Mouse (Mus musculus) lung, postnatal 0 days (tissue): Measurements from ENCODE around the gene Pard3. TPM values are rescaled to one million over a fixed set of nuclear protein-coding genes. Genes with fewer than 3 reads are reported as not detected.

Experiments used
- ATAC-seq: fragments of 200-750 bp; cut with Nextera tagmentation; 2 replicates; pipeline ENCODE4 v1.8.0; 2017; ENCODE audit warnings: moderate library complexity
- DNase-seq: peaks from one replicate; pipeline ENCODE4 v3.0.0-alpha.2; 2016; ENCODE audit warnings: low spot score
- H3K27ac ChIP-seq: fragments of 300-500 bp; sonication (generic); 2 replicates; pipeline ENCODE4 v1.5.1; 2014; ENCODE audit warnings: antibody characterized with exemption, mild to moderate bottlenecking, low read length, mixed read lengths
- H3K27me3 ChIP-seq: fragments of 300-500 bp; sonication (generic); replicated peaks from 2 replicates; pipeline ENCODE4 v1.6.1; 2014; ENCODE audit warnings: low read length, mixed read lengths; ENCODE audit not compliant: insufficient read depth
- H3K36me3 ChIP-seq: fragments of 300-500 bp; sonication (generic); 2 replicates; pipeline ENCODE4 v1.6.1; 2014; ENCODE audit warnings: low read length, mixed read lengths; ENCODE audit not compliant: insufficient read depth
- H3K4me1 ChIP-seq: fragments of 300-500 bp; sonication (generic); 2 replicates; pipeline ENCODE4 v1.6.1; 2014; ENCODE audit warnings: antibody characterized with exemption, low read depth, low read length, mixed read lengths; ENCODE audit not compliant: insufficient read depth
- H3K4me2 ChIP-seq: fragments of 300-500 bp; sonication (generic); replicated peaks from 2 replicates; pipeline ENCODE4 v1.6.1; 2014; ENCODE audit warnings: low read depth, mild to moderate bottlenecking, low read length, moderate library complexity, mixed read lengths
- H3K4me3 ChIP-seq: fragments of 300-500 bp; sonication (generic); 2 replicates; pipeline ENCODE4 v1.5.1; 2014; ENCODE audit warnings: low read depth, low read length
- H3K9ac ChIP-seq: fragments of 300-500 bp; sonication (generic); replicated peaks from 2 replicates; pipeline ENCODE4 v1.6.1; 2014; ENCODE audit warnings: low read depth, mild to moderate bottlenecking
- H3K9me3 ChIP-seq: fragments of 300-500 bp; sonication (generic); 2 replicates; pipeline ENCODE4 v1.6.1; 2016; ENCODE audit warnings: low read length, mixed read lengths
- CTCF ChIP-seq: IDR thresholded peaks from 2 replicates; pipeline ENCODE4 v1.5.1; 2016; ENCODE audit warnings: antibody characterized with exemption, mild to moderate bottlenecking
- EP300 ChIP-seq: IDR thresholded peaks from 2 replicates; pipeline ENCODE4 v1.6.1; 2016; ENCODE audit warnings: antibody characterized with exemption, mild to moderate bottlenecking, control low read depth
- WGBS: fragments of 180-500 bp; shearing (Covaris S2); extraction: QIAGEN DNeasy Blood & Tissue Kit; methylation state at CpG from one replicate; pipeline ENCODE4 v1.1.7; 2014; 5-methylcytosine and 5-hydroxymethylcytosine counted together
- polyA plus RNA-seq: library from polyadenylated mRNA; unstranded; fragments of >200 nt; fragmentation: Nextera tagmentation; extraction: Ambion mirVana; gene quantifications from 2 replicates; pipeline ENCODE4 v1.2.1, GENCODE M21; 2015

The Pard3 gene
- polyA plus RNA-seq, 1 experiment from 2014 or later: 13.2 TPM

DNA sequence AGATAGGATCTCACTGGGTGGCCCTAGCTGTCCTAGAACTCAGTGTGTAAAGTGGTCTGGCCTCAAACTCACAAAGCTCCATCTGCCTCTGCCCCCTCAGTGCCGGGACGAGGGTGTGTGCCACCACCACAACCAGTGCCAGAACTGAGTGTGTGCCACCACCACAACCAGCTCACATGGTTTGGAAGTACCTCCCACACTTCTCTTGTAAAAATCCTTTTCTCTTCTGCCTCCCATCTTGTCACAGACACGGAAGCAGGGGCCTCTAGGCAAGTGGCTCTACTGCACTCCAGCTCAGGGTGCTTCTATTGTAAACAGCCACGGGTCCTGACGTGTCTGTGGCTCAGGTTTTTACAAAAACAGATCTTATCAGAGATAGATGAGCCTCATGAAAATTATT is 13.7 kb upstream of the Pard3 start:
- Histone ChIP-seq H3K9me3 (no peaks in the 10 kb centered on the region), H3K36me3 (no peaks in the 10 kb centered on the region), H3K27me3 (no peaks in the 10 kb centered on the region), H3K4me2 (no peak overlapping the region), H3K4me3 (no peak overlapping the region), H3K4me1 (no peaks in the 10 kb centered on the region), H3K9ac (no peak overlapping the region), H3K27ac (no peak overlapping the region)
- DNase-seq: no peak
- no peak for TF ChIP-seq EP300
- no peak for ATAC-seq
- 47% methylated on average over 5 of the region's 5 CpGs for WGBS

DNA sequence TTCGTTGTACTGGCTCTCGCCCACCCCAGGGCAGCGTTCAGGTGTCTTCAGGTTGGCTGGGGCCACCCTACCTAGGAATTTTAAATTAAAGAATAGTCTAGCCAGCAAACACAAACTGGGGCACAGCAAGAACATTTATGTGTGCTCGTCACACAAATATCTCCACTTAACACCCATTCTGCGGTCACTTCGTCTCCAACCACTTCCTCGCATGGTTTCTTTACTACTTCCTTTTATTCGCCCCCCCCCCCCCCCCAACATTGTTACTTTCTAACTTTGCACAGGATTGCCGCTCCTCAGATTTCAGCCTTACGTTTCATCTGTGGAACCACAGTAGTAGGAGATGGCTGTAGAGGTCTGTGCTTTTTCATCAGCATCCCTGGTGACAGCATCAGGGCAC is 11.6 kb upstream of the Pard3 start:
- no peak overlapping the region for H3K4me2 ChIP-seq
- no peak for ATAC-seq

DNA sequence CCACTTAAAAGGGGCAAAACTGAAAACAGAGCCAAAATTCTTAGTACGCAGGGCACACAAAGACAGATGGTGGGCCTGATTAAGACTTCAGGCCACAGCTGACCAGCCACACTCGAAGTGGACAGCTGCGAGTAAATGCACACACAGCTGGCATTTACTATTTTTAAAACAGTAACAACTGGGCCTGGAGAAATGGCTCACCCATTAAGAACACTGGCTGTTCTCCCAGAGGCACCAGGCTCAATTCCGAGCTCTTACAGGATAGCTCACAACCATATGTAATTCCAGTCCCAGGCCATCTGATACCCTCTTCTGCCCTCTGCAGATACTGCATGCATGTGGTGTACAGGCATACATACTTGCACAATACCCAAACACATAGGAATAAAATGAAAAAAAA is 8.6 kb upstream of the Pard3 start:
- no peaks in the 10 kb centered on the region for H3K27me3 ChIP-seq
- no peak overlapping the region for H3K4me2 ChIP-seq
- TF ChIP-seq EP300 (no peak), CTCF (no peak)
- 40% methylated on average over 4 of the region's 4 CpGs for WGBS
- H3K4me1 ChIP-seq: no peaks in the 10 kb centered on the region
- no peaks in the 10 kb centered on the region for H3K9me3 ChIP-seq
- H3K4me3 ChIP-seq: no peak overlapping the region
- no peak for DNase-seq
- H3K9ac ChIP-seq: no peak overlapping the region
- no peaks in the 10 kb centered on the region for H3K36me3 ChIP-seq
- no peak for ATAC-seq
- no peak overlapping the region for H3K27ac ChIP-seq

More for the DNA sequence above, 11.6 kb upstream of the Pard3 start:
- Histone ChIP-seq H3K9me3 (no peaks in the 10 kb centered on the region), H3K4me3 (no peak overlapping the region), H3K36me3 (no peaks in the 10 kb centered on the region), H3K27me3 (no peaks in the 10 kb centered on the region), H3K27ac (no peak overlapping the region), H3K9ac (no peak overlapping the region), H3K4me1 (no peaks in the 10 kb centered on the region)
- DNase-seq: no peak
- WGBS: 59% methylated on average over 10 of the region's 10 CpGs
- TF ChIP-seq CTCF (no peak), EP300 (no peak)

- no peak for ATAC-seq
These were observed 4.9 kb upstream of the Pard3 start for GRCm38 (mm10) chr8:127058759-127059158.

GRCm38 (mm10) chr8:127059826-127060225 is 3.9 kb upstream of the Pard3 start:
- Histone ChIP-seq H3K9me3 (no peaks in the 10 kb centered on the region), H3K27ac (no peak overlapping the region), H3K9ac (no peak overlapping the region), H3K27me3 (no peaks in the 10 kb centered on the region), H3K4me3 (no peak overlapping the region), H3K36me3 (no peaks in the 10 kb centered on the region), H3K4me2 (no peak overlapping the region), H3K4me1 (no peaks in the 10 kb centered on the region)
- WGBS: 41% methylated on average over 2 of the region's 2 CpGs
- DNase-seq: peak; percentile 31
- ATAC-seq: no peak
- TF ChIP-seq CTCF: no peak
- no peak for TF ChIP-seq EP300

More at GRCm38 (mm10) chr8:127058759-127059158, 4.9 kb upstream of the Pard3 start:
- TF ChIP-seq EP300 (no peak), CTCF (no peak)
- H3K27me3 ChIP-seq: no peaks in the 10 kb centered on the region
- no peak overlapping the region for H3K27ac ChIP-seq
- H3K4me3 ChIP-seq: no peak overlapping the region
- H3K36me3 ChIP-seq: no peaks in the 10 kb centered on the region
- H3K9me3 ChIP-seq: no peaks in the 10 kb centered on the region
- H3K4me1 ChIP-seq: no peaks in the 10 kb centered on the region
- WGBS: 59% methylated on average over 2 of the region's 2 CpGs
- no peak overlapping the region for H3K9ac ChIP-seq
- DNase-seq: no peak
- H3K4me2 ChIP-seq: no peak overlapping the region

DNA sequence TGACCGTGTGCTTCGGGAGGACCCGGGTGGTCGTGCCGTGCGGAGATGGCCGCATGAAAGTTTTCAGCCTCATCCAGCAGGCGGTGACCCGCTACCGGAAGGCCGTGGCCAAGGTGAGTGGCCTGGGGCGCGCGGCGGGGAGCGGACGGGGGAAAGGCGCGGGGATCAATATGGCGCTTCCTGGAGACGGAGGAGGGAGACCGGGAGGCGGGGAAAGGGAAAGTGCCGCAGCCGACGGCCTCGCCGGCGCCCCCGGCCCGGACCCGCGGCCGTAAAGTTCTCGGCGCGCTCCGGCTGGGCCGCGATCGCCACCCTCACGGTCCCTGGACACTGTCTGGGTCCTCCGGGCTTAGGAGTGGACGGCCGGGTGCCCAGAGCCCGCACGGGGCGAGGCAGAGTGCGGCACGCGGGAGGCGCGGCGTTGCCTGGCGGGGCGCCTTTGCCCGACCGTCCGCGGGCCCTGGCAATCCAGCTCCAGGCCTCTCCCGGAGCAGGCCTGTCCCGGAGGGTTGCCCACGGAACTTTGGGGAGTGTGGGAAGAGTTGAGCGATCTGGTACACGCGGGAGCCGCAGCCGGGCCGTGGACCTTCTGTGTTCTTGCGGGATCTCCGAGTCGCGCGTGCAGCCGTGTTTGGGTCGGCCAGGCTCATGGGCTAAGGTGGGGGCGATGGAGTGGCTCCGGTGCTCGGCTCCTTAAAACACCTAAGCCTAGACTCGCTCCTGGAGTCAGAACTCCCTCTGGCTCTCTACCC is 844 bp downstream of the Pard3 start:
- peak overlapping the region; percentile 79 for H3K9ac ChIP-seq
- under 1% methylated on average over 42 of the region's 80 CpGs for WGBS
- H3K4me3 ChIP-seq: peak overlapping the region; percentile 73
- peak; percentile 50 for ATAC-seq
- no peaks in the 10 kb centered on the region for H3K27me3 ChIP-seq
- no peak for TF ChIP-seq EP300
- TF ChIP-seq CTCF: no peak
- peak; percentile 68 for DNase-seq
- no peaks in the 10 kb centered on the region for H3K36me3 ChIP-seq
- H3K4me1 ChIP-seq: peaks cover 6% of the 10 kb centered on the region; the same call in 1 of the 2 replicates
- H3K27ac ChIP-seq: peak overlapping the region; percentile 92
- H3K4me2 ChIP-seq: peak overlapping the region; percentile 63
- no peaks in the 10 kb centered on the region for H3K9me3 ChIP-seq
